Mouse (Mus musculus): ENCODE data around the gene P4ha1. TPM values are rescaled to one million over a fixed set of nuclear protein-coding genes. Genes with fewer than 3 reads are reported as not detected.

The P4ha1 gene
- polyA plus RNA-seq, 1 experiment: 27.4 TPM

Other genes starting within 250 kb of the P4ha1 start
- gene Sept10, start 101.4 kb upstream of the P4ha1 start, polyA plus RNA-seq (2012; rRNA removed): 7.8 and 9.6 TPM in 2 replicates
- gene Sowahc, start 101.3 kb upstream of the P4ha1 start, polyA plus RNA-seq (2012; rRNA removed): 4.9 and 5.6 TPM in 2 replicates
- gene Gm10273, start 72.3 kb downstream of the P4ha1 start, polyA plus RNA-seq (2012; rRNA removed): 7.9 and 11.3 TPM in 2 replicates
- gene Pla2g12b, start 80.4 kb downstream of the P4ha1 start, polyA plus RNA-seq (2012; rRNA removed): 0.16 TPM in 1 of 2 replicates, not detected in the other
- gene Oit3, start 118.5 kb downstream of the P4ha1 start, polyA plus RNA-seq (2012; rRNA removed): 0.26 and 0.40 TPM in 2 replicates